24 mouse cellular contexts compared by ENCODE assay signal in genomic region chr11:8433443-8433842, GRCm38 (mm10).
"Had no signal": no experiment of that assay in that cellular context is flagged by ENCODE, and none has a peak within 500 bp of the region (broad histone marks: within the 10 kb centered on the region; RNA-seq: fewer than 3 reads in every experiment).

No protein-coding gene starts in this region.

- DNase-seq: forebrain, postnatal 0 days; gastrocnemius, postnatal 14 days; gastrocnemius, postnatal 36 days; heart, adult 18-20 months; heart, postnatal 14 days; heart, postnatal 36 days; kidney, adult 11 months; kidney, adult 2 months; kidney, adult 9 months; kidney, postnatal 14 days; kidney, postnatal 36 days; liver had no signal

- H3K9ac ChIP-seq: forebrain, postnatal 0 days; heart, embryonic 13.5 days; heart, embryonic 15.5 days; hindbrain, embryonic 13.5 days; hindbrain, embryonic 15.5 days; kidney, embryonic 15.5 days; limb, embryonic 13.5 days; liver, embryonic 12.5 days had no signal

- H3K4me2 ChIP-seq: heart, embryonic 11.5 days; heart, embryonic 13.5 days; heart, embryonic 15.5 days; hindbrain, embryonic 13.5 days; hindbrain, embryonic 15.5 days; kidney, embryonic 15.5 days; limb, embryonic 13.5 days; liver, embryonic 12.5 days had no signal

- H3K4me1 ChIP-seq: heart, embryonic 13.5 days; heart, embryonic 15.5 days; hindbrain, embryonic 13.5 days; hindbrain, embryonic 15.5 days; kidney, embryonic 15.5 days; liver, embryonic 12.5 days had no signal

- ATAC-seq: forebrain, postnatal 0 days; hindbrain, postnatal 0 days; intestine, embryonic 16.5 days; liver, embryonic 12.5 days had no signal

- H3K27ac ChIP-seq: heart, embryonic 13.5 days; heart, embryonic 15.5 days; hindbrain, embryonic 13.5 days; hindbrain, embryonic 15.5 days; hindbrain, postnatal 0 days; kidney, embryonic 15.5 days; kidney, postnatal 0 days; left cerebral cortex, adult 2 months; limb, embryonic 13.5 days; liver, embryonic 12.5 days had no signal

- H3K4me3 ChIP-seq: heart, embryonic 13.5 days; heart, embryonic 15.5 days; hindbrain, embryonic 13.5 days; hindbrain, embryonic 15.5 days; kidney, embryonic 15.5 days; left cerebral cortex, adult 2 months; limb, embryonic 13.5 days; liver, embryonic 12.5 days had no signal

- H3K27me3 ChIP-seq: heart, embryonic 13.5 days; heart, embryonic 15.5 days; hindbrain, embryonic 13.5 days; hindbrain, embryonic 15.5 days; kidney, embryonic 15.5 days; limb, embryonic 13.5 days; liver, embryonic 12.5 days had no signal

- H3K9me3 ChIP-seq: heart, embryonic 15.5 days; hindbrain, embryonic 13.5 days; hindbrain, embryonic 15.5 days; kidney, embryonic 15.5 days; limb, embryonic 13.5 days; liver, embryonic 12.5 days had no signal
